Mouse (Mus musculus) bone marrow macrophage, adult 2 months (primary cell): ENCODE results near the gene Catsperz.
"Not testable (repeated sequence)": the region's sequence is repeated elsewhere in the genome, so short reads cannot be mapped to it uniquely, and the experiment has no call there.

Experiments used
- CTCF ChIP-seq: IDR thresholded peaks from 2 replicates; pipeline ENCODE4 v1.5.1; 2012; ENCODE audit warnings: low read depth, mild to moderate bottlenecking, low read length, moderate library complexity
- POLR2A ChIP-seq: IDR thresholded peaks from 2 replicates; pipeline ENCODE4 v1.6.1; 2012; ENCODE audit warnings: mild to moderate bottlenecking, low read depth, low read length, borderline replicate concordance

- TF ChIP-seq CTCF, POLR2A: not testable (repeated sequence)
These were observed 14.9 kb downstream of the Catsperz start for GRCm38 (mm10) chr19:6910306-6910705.
